14 mouse cellular contexts compared by ENCODE assay signal in genomic region chr1:151157963-151158856, GRCm38 (mm10). TPM values are rescaled to one million over a fixed set of nuclear protein-coding genes. Genes with fewer than 3 reads are reported as not detected.
A peak's percentile ranks its signal among the peaks of the same experiment; 100 is the strongest.
DNase-seq lines count a peak whose midpoint lies in the region; ATAC-seq and TF ChIP-seq lines count a peak whose summit lies in the region.
"Had no signal": no experiment of that assay in that cellular context is flagged by ENCODE, and none has a peak within 500 bp of the region (broad histone marks: within the 10 kb centered on the region; RNA-seq: fewer than 3 reads in every experiment).

No protein-coding gene starts in this region.

- no peaks in the 10 kb centered on the region for H3K27me3 ChIP-seq in liver, adult 2 months (ENCODE audit: control insufficient read depth, insufficient read depth, low read length)
- H3K27me3 ChIP-seq in liver, embryonic 12.5 days (replicated peaks) = 0 out of 2 replicates have a peak, but pooled peaks cover 7% of the 10 kb centered on the region
- H3K27me3 ChIP-seq in hindbrain, embryonic 15.5 days = no peaks in the 10 kb centered on the region
- H3K27me3 ChIP-seq: heart, embryonic 13.5 days; limb, embryonic 15.5 days had no signal

- H3K9ac ChIP-seq in liver, adult 2 months (ENCODE audit: low read depth, low read length) = no peak overlapping the region
- no peak overlapping the region for H3K9ac ChIP-seq in liver, embryonic 12.5 days
- H3K9ac ChIP-seq in hindbrain, embryonic 15.5 days = no peak overlapping the region
- H3K9ac ChIP-seq: heart, embryonic 13.5 days; limb, embryonic 15.5 days had no signal

- TF ChIP-seq POLR2A in liver, adult 2 months (IDR thresholded peaks at IDR 0.05; ENCODE audit: extremely low read depth, insufficient read depth, low read length) = no peak

- no peaks in the 10 kb centered on the region; the same call in 1 of the 2 replicates for H3K79me2 ChIP-seq in liver, adult 2 months (ENCODE audit: control insufficient read depth, insufficient read depth, low read length)

- peak overlapping the region; percentile 91 for H3K27ac ChIP-seq in liver, adult 2 months (replicated peaks; ENCODE audit: insufficient read depth, low read depth, low read length)
- H3K27ac ChIP-seq in liver, embryonic 12.5 days = no peak overlapping the region
- no peak overlapping the region for H3K27ac ChIP-seq in hindbrain, embryonic 15.5 days (replicated peaks)
- H3K27ac ChIP-seq: heart, embryonic 13.5 days; limb, embryonic 15.5 days; macrophage had no signal

- no peak overlapping the region for H3K4me3 ChIP-seq in liver, adult 2 months (ENCODE audit: insufficient read depth, low read depth, low read length)
- no peak overlapping the region for H3K4me3 ChIP-seq in liver, embryonic 12.5 days
- H3K4me3 ChIP-seq in hindbrain, embryonic 15.5 days = no peak overlapping the region
- H3K4me3 ChIP-seq: heart, embryonic 13.5 days; limb, embryonic 15.5 days had no signal

- WGBS in liver, adult 2 months = 37% methylated on average over 9 of the region's 9 CpGs
- 68% methylated on average over 9 of the region's 9 CpGs for WGBS in liver, embryonic 12.5 days (ENCODE audit: insufficient replicate concordance)
- WGBS in hindbrain, embryonic 15.5 days = 31% methylated on average over 9 of the region's 9 CpGs

- TF ChIP-seq CTCF in liver, adult 2 months (IDR thresholded peaks at IDR 0.05; ENCODE audit: low read depth, low read length) = no peak

- H3K36me3 ChIP-seq in liver, adult 2 months (ENCODE audit: control insufficient read depth, insufficient read depth, low read length) = no peaks in the 10 kb centered on the region
- no peaks in the 10 kb centered on the region for H3K36me3 ChIP-seq in liver, embryonic 12.5 days
- H3K36me3 ChIP-seq in hindbrain, embryonic 15.5 days = no peaks in the 10 kb centered on the region
- H3K36me3 ChIP-seq: heart, embryonic 13.5 days; limb, embryonic 15.5 days had no signal

- H3K4me2 ChIP-seq in liver, embryonic 12.5 days = no peak overlapping the region
- H3K4me2 ChIP-seq in hindbrain, embryonic 15.5 days = no peak overlapping the region
- H3K4me2 ChIP-seq: heart, embryonic 13.5 days; limb, embryonic 15.5 days had no signal

- no peak for ATAC-seq in liver, embryonic 12.5 days
- peak; percentile 63; the same call in 1 of the 2 replicates for ATAC-seq in hindbrain, embryonic 15.5 days (ENCODE audit: low FRiP score, low read depth)
- no peak for ATAC-seq in inflammation-experienced regulatory T-cells, adult 6 months

- H3K4me1 ChIP-seq in liver, adult 2 months (ENCODE audit: control insufficient read depth, insufficient read depth, low read length) = peaks cover 11% of the 10 kb centered on the region
- H3K4me1 ChIP-seq in liver, embryonic 12.5 days = peaks cover 18% of the 10 kb centered on the region
- H3K4me1 ChIP-seq in hindbrain, embryonic 15.5 days (replicated peaks) = no peaks in the 10 kb centered on the region; the same call in 1 of the 2 replicates

- no peaks in the 10 kb centered on the region for H3K9me3 ChIP-seq in liver, embryonic 12.5 days (replicated peaks)
- H3K9me3 ChIP-seq in hindbrain, embryonic 15.5 days = no peaks in the 10 kb centered on the region
- H3K9me3 ChIP-seq: heart, embryonic 13.5 days; limb, embryonic 15.5 days had no signal

- DNase-seq in liver, adult 2 months (ENCODE audit: extremely low read depth, low read depth, low spot score) = peak; percentile 74
- peak; percentile 64 for DNase-seq in kidney, postnatal 10 days
- DNase-seq in retina, postnatal 1 day = peak; percentile 93
- DNase-seq in adrenal gland, postnatal 36 days = no peak
- DNase-seq in adrenal gland, adult 18-20 months (ENCODE audit: low spot score in 2 of 2) = no peak
- DNase-seq: layer of hippocampus, adult 9-11 months had no signal

RNA-seq across cellular contexts. Expression of gene Gm47985, which starts 24.1 kb away (rescaled TPM):
- not detected in 2 replicates for total RNA-seq in liver, adult 2 months (2014; rRNA removed)
- polyA plus RNA-seq in liver, adult 2 months (2012; rRNA removed) = not detected in 2 replicates
- 3.7 and 4.1 TPM in 2 replicates for polyA plus RNA-seq in liver, embryonic 12.5 days (2016; fragmentation: Nextera tagmentation; extraction: Ambion mirVana)
- polyA plus RNA-seq in hindbrain, embryonic 15.5 days (2015; fragmentation: Nextera tagmentation; extraction: Ambion mirVana) = not detected in 2 replicates
- not detected for total RNA-seq in adrenal gland, postnatal 36 days (2021)
- polyA plus RNA-seq in inflammation-experienced regulatory T-cells, adult 6 months (2017; shearing (Covaris generic)) = under 1 TPM in 1 of 3 experiments, not detected in 2; 0.34 TPM
- not detected for total RNA-seq in adrenal gland, adult 18-20 months (2021)
- polyA plus RNA-seq: cortical plate, adult 2 months; limb, embryonic 15.5 days; macrophage had no signal

RNA-seq across cellular contexts. Expression of gene Gm8947, which starts 34.0 kb away (rescaled TPM):
- total RNA-seq in liver, adult 2 months (2014; rRNA removed) = not detected in 2 replicates
- not detected in 2 replicates for polyA plus RNA-seq in liver, adult 2 months (2012; rRNA removed)
- polyA plus RNA-seq in liver, embryonic 12.5 days (2016; fragmentation: Nextera tagmentation; extraction: Ambion mirVana) = 1.2 and 1.7 TPM in 2 replicates
- polyA plus RNA-seq in hindbrain, embryonic 15.5 days (2015; fragmentation: Nextera tagmentation; extraction: Ambion mirVana) = not detected in 2 replicates
- not detected for total RNA-seq in adrenal gland, postnatal 36 days (2021)
- not detected for polyA plus RNA-seq in inflammation-experienced regulatory T-cells, adult 6 months (2017; shearing (Covaris generic))
- not detected for total RNA-seq in adrenal gland, adult 18-20 months (2021)
- polyA plus RNA-seq: cortical plate, adult 2 months; limb, embryonic 15.5 days; macrophage had no signal

RNA-seq across cellular contexts. Expression of gene Gm47995, which starts 40.0 kb away (rescaled TPM):
- not detected in 2 replicates for total RNA-seq in liver, adult 2 months (2014; rRNA removed)
- polyA plus RNA-seq in liver, adult 2 months (2012; rRNA removed) = not detected in 2 replicates
- polyA plus RNA-seq in liver, embryonic 12.5 days (2016; fragmentation: Nextera tagmentation; extraction: Ambion mirVana) = 0.85 and 1.1 TPM in 2 replicates
- not detected in 2 replicates for polyA plus RNA-seq in hindbrain, embryonic 15.5 days (2015; fragmentation: Nextera tagmentation; extraction: Ambion mirVana)
- total RNA-seq in adrenal gland, postnatal 36 days (2021) = not detected
- polyA plus RNA-seq in inflammation-experienced regulatory T-cells, adult 6 months (2017; shearing (Covaris generic)) = not detected
- total RNA-seq in adrenal gland, adult 18-20 months (2021) = not detected
- polyA plus RNA-seq: cortical plate, adult 2 months; heart, embryonic 13.5 days; macrophage; stomach, embryonic 16.5 days had no signal

RNA-seq across cellular contexts. Expression of gene 3110040M04Rik, which starts 45.7 kb away (rescaled TPM):
- total RNA-seq in liver, adult 2 months (2014; rRNA removed) = not detected in 2 replicates
- polyA plus RNA-seq in liver, adult 2 months (2012; rRNA removed) = not detected in 2 replicates
- 1.3 and 1.6 TPM in 2 replicates for polyA plus RNA-seq in liver, embryonic 12.5 days (2016; fragmentation: Nextera tagmentation; extraction: Ambion mirVana)
- polyA plus RNA-seq in hindbrain, embryonic 15.5 days (2015; fragmentation: Nextera tagmentation; extraction: Ambion mirVana) = not detected in 2 replicates
- not detected for total RNA-seq in adrenal gland, postnatal 36 days (2021)
- not detected for polyA plus RNA-seq in inflammation-experienced regulatory T-cells, adult 6 months (2017; shearing (Covaris generic))
- total RNA-seq in adrenal gland, adult 18-20 months (2021) = not detected
- polyA plus RNA-seq: cortical plate, adult 2 months; heart, embryonic 13.5 days; limb, embryonic 15.5 days; macrophage had no signal

RNA-seq across cellular contexts. Expression of gene Gm47996, which starts 51.7 kb away (rescaled TPM):
- not detected in 2 replicates for total RNA-seq in liver, adult 2 months (2014; rRNA removed)
- polyA plus RNA-seq in liver, adult 2 months (2012; rRNA removed) = not detected in 2 replicates
- polyA plus RNA-seq in liver, embryonic 12.5 days (2016; fragmentation: Nextera tagmentation; extraction: Ambion mirVana) = 0.35 and 0.83 TPM in 2 replicates
- polyA plus RNA-seq in hindbrain, embryonic 15.5 days (2015; fragmentation: Nextera tagmentation; extraction: Ambion mirVana) = not detected in 2 replicates
- total RNA-seq in adrenal gland, postnatal 36 days (2021) = not detected
- polyA plus RNA-seq in inflammation-experienced regulatory T-cells, adult 6 months (2017; shearing (Covaris generic)) = not detected
- total RNA-seq in adrenal gland, adult 18-20 months (2021) = not detected
- polyA plus RNA-seq: cortical plate, adult 2 months; heart, embryonic 13.5 days; macrophage; stomach, embryonic 16.5 days had no signal

Comparison
In these comparisons a context has a peak if more than half of its experiments do, and no peak if none do; other contexts are left out.
1. DNase-seq: peak in liver, adult 2 months (single experiment), kidney, postnatal 10 days (single experiment) and retina, postnatal 1 day (single experiment); none in adrenal gland, postnatal 36 days (0 of 2) and adrenal gland, adult 18-20 months (0 of 2).